Mouse (Mus musculus) C2C12 (cell line): ENCODE data around the gene Acbd5. TPM values are rescaled to one million over a fixed set of nuclear protein-coding genes. Genes with fewer than 3 reads are reported as not detected.

Experiments used
- H3K27me3 ChIP-seq: one replicate; pipeline ENCODE4 v1.6.1; 2011; ENCODE audit not compliant: control insufficient read depth, insufficient read depth, insufficient read length
- H3K36me3 ChIP-seq: one replicate; pipeline ENCODE4 v1.6.1; 2011; ENCODE audit not compliant: control insufficient read depth, insufficient read depth
- H3K4me3 ChIP-seq: one replicate; pipeline ENCODE4 v1.5.1; 2011; ENCODE audit warnings: mild to moderate bottlenecking, control low read depth; ENCODE audit not compliant: poor library complexity, insufficient read depth, severe bottlenecking
- H3K79me2 ChIP-seq: one replicate; pipeline ENCODE4 v1.6.1; 2011; ENCODE audit not compliant: control insufficient read depth, insufficient read depth
- H3K79me3 ChIP-seq: one replicate; pipeline ENCODE4 v1.6.1; 2011; ENCODE audit warnings: low read depth, control low read depth
- H3ac ChIP-seq: one replicate; pipeline ENCODE3; 2011; ENCODE audit warnings: low read depth; ENCODE audit not compliant: control insufficient read depth, insufficient read length
- CEBPB ChIP-seq: IDR thresholded peaks from one replicate; pipeline ENCODE4 v1.6.1; 2011; ENCODE audit warnings: low read depth, mild to moderate bottlenecking, control low read depth, moderate library complexity
- CTCF ChIP-seq: IDR thresholded peaks from one replicate; pipeline ENCODE4 v1.5.1; 2011; ENCODE audit not compliant: control insufficient read depth, insufficient read depth, insufficient read length
- FOSL1 ChIP-seq: IDR thresholded peaks from one replicate; pipeline ENCODE4 v1.8.0; 2011; ENCODE audit warnings: mild to moderate bottlenecking, low read length; ENCODE audit not compliant: poor library complexity, insufficient read depth, severe bottlenecking
- MAX ChIP-seq: IDR thresholded peaks from one replicate; pipeline ENCODE4 v1.6.1; 2011; ENCODE audit warnings: mild to moderate bottlenecking, control low read depth
- MYOD1 ChIP-seq: IDR thresholded peaks from one replicate; pipeline ENCODE4 v1.6.1; 2011; ENCODE audit warnings: low read depth; ENCODE audit not compliant: control insufficient read depth, insufficient read length
- MYOG ChIP-seq: IDR thresholded peaks from one replicate; pipeline ENCODE4 v1.6.1; 2011; ENCODE audit not compliant: control insufficient read depth, insufficient read length; ENCODE audit errors: extremely low read depth
- USF1 ChIP-seq: IDR thresholded peaks from one replicate; pipeline ENCODE4 v1.6.1; 2011; ENCODE audit warnings: low read depth, mild to moderate bottlenecking, control low read depth, moderate library complexity
- polyA plus RNA-seq: library from polyadenylated mRNA; unstranded; fragments of >200 nt; fragmentation: generic; extraction: Trizol; gene quantifications from one replicate; pipeline ENCODE4 v1.2.1, GENCODE M21; 2012; ENCODE audit warnings: missing spikeins

The Acbd5 gene
- polyA plus RNA-seq, 1 experiment, result 4.2 TPM

DNA sequence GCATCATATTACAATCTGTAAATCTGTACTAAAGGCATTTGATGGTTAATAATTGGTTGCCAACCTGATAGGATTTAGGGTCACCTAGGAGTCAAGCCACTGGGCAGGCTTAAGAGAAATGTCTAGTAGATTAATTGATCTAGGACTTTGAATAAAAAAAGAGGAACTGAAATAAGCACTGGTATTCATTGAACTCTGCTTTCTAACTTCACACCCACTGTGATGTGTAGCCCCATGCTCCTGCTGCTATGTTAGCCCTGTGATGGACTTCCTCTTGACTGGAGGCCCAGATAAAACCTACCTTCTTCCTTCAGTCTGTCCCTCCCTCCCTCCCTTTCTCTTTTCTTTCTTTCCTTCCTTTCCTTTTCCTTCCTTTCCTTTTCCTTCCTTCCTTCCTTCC is 29.1 kb downstream of the Acbd5 start:
- TF ChIP-seq MYOG (no peak), FOSL1 (no peak), USF1 (no peak), CTCF (no peak), CEBPB (no peak), MYOD1 (no peak), MAX (no peak)
- Histone ChIP-seq H3K79me3 (no peaks in the 10 kb centered on the region), H3K36me3 (peaks cover 34% of the 10 kb centered on the region), H3ac (no peak overlapping the region), H3K79me2 (no peaks in the 10 kb centered on the region), H3K27me3 (no peaks in the 10 kb centered on the region), H3K4me3 (no peak overlapping the region)

DNA sequence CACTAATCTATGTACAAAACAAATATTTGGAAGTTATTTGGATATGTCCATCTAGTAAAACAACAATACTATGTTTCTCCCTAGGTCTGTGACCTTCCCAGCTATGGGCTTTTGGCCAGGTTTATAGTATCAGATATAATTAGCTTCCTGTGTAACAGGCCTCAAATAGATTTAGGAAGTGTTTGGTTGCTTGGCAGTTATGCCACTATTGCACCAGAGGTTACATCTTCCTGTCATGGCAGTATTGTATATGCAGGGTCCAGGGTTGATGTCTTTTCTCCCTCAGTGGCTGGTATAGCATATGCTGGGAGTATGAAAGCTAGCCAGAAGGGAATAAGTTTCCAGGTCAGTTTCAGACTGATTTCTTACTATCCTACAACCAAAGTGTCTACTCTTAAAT is 34.3 kb downstream of the Acbd5 start:
- no peaks in the 10 kb centered on the region for H3K27me3 ChIP-seq
- no peaks in the 10 kb centered on the region for H3K79me3 ChIP-seq
- no peak overlapping the region for H3K4me3 ChIP-seq
- TF ChIP-seq MAX (no peak), USF1 (no peak), CTCF (no peak), FOSL1 (no peak), CEBPB (no peak), MYOD1 (no peak), MYOG (no peak)
- H3K79me2 ChIP-seq, result no peaks in the 10 kb centered on the region
- peaks cover 16% of the 10 kb centered on the region for H3K36me3 ChIP-seq
- H3ac ChIP-seq, result no peak overlapping the region

DNA sequence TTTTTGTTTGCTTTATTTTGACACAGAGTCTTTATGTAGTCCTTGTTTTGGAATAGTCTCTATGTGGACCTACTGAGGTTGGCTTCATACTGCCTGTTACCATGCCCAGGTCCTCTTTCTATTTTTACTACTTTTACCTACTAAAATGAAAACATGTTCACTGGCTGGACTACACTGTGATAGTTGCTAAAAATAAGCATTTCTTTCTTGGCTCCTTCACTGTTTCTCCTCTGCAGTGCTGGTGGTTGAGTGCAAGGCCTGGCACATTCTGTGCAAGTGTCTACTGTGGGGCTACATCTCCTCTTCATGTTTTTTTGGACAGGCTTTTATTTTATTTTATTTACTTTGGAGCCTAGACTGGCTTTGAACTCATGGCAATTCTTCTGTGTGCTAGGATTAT is 51.6 kb downstream of the Acbd5 start:
- Histone ChIP-seq H3K4me3 (no peak overlapping the region), H3K36me3 (peaks cover 64% of the 10 kb centered on the region), H3K79me3 (no peaks in the 10 kb centered on the region)

DNA sequence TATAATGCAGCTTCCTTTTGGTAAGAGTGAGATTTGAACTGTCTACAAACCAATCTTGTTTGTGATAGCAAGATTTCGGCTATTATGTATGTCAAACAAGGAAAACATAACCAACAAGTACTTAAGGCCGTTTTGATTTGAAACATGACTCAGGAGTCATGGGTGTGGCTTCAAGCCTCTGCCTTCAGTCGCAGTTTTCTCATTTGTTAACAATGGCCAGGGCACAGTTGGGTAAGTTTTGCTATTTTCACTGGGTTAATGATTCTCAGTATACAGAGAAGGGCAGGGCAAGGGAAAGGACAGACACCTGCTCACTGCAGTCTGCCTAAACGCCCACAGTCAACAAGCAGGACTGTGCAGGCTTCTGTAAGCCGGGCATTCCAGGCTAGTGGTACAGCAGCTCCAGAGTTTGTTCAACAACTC is 87.2 kb downstream of the Acbd5 start:
- Histone ChIP-seq H3K79me2 (peaks cover 93% of the 10 kb centered on the region), H3K36me3 (peaks cover 21% of the 10 kb centered on the region)
- TF ChIP-seq CTCF (no peak), USF1 (no peak), FOSL1 (no peak), MAX (no peak), MYOG (no peak), MYOD1 (no peak), CEBPB (no peak)

More for the DNA sequence above, 51.6 kb downstream of the Acbd5 start:
- no peak overlapping the region for H3ac ChIP-seq
- H3K79me2 ChIP-seq, result no peaks in the 10 kb centered on the region
- no peaks in the 10 kb centered on the region for H3K27me3 ChIP-seq
- no peak for TF ChIP-seq MYOD1
- no peak for TF ChIP-seq USF1
- TF ChIP-seq CEBPB, result no peak
- TF ChIP-seq FOSL1, result no peak

DNA sequence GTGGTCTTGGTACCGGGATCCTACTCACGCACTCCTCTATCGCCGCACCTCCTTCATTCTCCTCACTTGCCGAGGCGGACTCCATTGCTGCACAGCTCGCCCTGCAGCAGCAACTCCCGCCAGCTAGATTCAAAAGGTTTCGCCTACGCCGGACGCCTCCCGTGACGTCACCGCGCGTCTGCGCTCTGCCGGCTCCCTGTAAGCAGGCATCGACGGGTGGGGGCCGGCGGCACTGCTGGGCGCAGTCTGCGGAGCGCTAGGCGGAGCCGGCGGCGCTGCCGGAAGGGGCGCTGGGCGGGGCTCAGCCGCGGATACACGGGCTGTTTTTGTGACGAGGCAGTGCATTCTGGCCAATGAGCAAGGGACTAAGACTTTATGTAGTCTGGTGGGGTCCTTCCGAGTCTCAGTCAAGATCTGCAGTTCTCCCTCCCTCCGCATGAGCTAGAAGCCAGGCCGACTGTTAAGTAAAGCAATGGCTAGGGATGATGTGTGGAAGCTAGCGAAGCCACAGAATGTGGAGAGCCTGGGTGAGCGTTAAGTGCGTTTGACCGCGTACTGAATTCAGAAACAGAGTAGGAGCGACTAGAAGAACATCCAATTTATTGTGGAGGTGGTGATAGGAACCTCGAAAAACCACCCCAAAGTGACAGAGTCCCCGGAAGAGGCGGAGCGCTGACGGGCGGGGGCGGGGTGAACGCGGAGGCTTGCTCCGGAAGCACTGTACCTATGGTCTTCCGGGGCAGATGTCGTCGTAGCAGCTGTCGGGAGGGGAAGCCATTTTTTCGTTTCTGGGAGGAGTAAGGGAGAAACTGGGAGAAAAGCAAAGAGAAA is 88.0 kb downstream of the Acbd5 start, which contains the start of the genes Mastl and Yme1l1:
Mastl (minus strand) TSS at position 248 of the 831 bp plus-strand sequence.
Yme1l1 (plus strand) TSS at position 593 of the 831 bp plus-strand sequence.
- Histone ChIP-seq H3K79me3 (peaks cover 78% of the 10 kb centered on the region), H3K27me3 (no peaks in the 10 kb centered on the region), H3K36me3 (peaks cover 16% of the 10 kb centered on the region), H3K79me2 (peaks cover 94% of the 10 kb centered on the region), H3ac (peak within 1 kb of the TSS; percentile 90), H3K4me3 (peak within 1 kb of the TSS; percentile 93)
- no peak for TF ChIP-seq MYOG
- TF ChIP-seq MYOD1, result peak; percentile 48

More for the DNA sequence above, 87.2 kb downstream of the Acbd5 start:
- H3ac ChIP-seq, result peak overlapping the region; percentile 80
- no peaks in the 10 kb centered on the region for H3K27me3 ChIP-seq
- H3K79me3 ChIP-seq, result peaks cover 72% of the 10 kb centered on the region
- peak overlapping the region; percentile 93 for H3K4me3 ChIP-seq

DNA sequence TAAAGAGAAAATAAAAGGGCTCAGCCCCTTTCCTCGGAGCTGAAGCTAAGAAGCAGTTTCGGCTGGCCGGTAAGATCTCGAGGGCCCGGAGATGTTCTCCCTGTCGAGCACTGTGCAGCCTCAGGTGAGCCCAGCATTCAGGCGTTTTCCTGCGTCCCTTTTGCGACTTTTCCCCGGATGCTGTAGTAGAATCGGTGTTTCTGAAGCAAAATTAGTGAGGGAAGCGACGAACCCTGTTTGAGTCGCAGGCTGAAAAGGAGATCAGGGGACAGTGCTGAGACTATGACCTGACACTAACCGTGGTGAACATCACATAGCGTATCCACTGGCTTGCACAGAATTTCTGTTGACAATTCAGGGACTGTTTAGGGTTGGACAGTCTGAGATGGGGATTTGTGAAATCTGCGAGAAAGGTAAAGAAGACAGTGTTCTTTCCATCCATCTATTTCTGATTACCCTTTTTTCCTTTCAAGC is 88.7 kb downstream of the Acbd5 start:
- Histone ChIP-seq H3K36me3 (peaks cover 15% of the 10 kb centered on the region), H3K4me3 (peak overlapping the region; percentile 93), H3K79me2 (peaks cover 94% of the 10 kb centered on the region), H3ac (peak overlapping the region; percentile 90), H3K79me3 (peaks cover 80% of the 10 kb centered on the region), H3K27me3 (no peaks in the 10 kb centered on the region)
- TF ChIP-seq MYOD1 (no peak), FOSL1 (no peak), MAX (no peak), USF1 (no peak), MYOG (no peak), CTCF (no peak), CEBPB (no peak)

Other genes with a start within 250 kb of the Acbd5 start
- gene Pdss1, start 172.6 kb upstream of the Acbd5 start, polyA plus RNA-seq, result 14.1 TPM
- 22.0 TPM for gene Abi1, start 27.9 kb upstream of the Acbd5 start, polyA plus RNA-seq
- 3.7 TPM for gene Mastl, start 87.9 kb downstream of the Acbd5 start, polyA plus RNA-seq
- 13.1 TPM for gene Yme1l1, start 88.2 kb downstream of the Acbd5 start, polyA plus RNA-seq
- gene 4931423N10Rik, start 139.3 kb downstream of the Acbd5 start, polyA plus RNA-seq, result not detected